Mouse (Mus musculus): Measurements from ENCODE around the gene Rfxank.
A peak's percentile ranks its signal among the peaks of the same experiment; 100 is the strongest.

The Rfxank gene

GRCm38 (mm10) chr8:70139026-70139857, at the start of gene Rfxank, which contains the start of the genes Borcs8 and Mef2b:
TSS of gene Rfxank (minus strand) at chr8:70139154.
TSS of gene Borcs8 (plus strand) at chr8:70139499.
TSS of gene Mef2b (plus strand) at chr8:70139711.
- peak; percentile 99 for DNase-seq

GRCm38 (mm10) chr8:70188707-70189106, 49.8 kb upstream of the Rfxank start:
- peak; percentile 88 for DNase-seq

GRCm38 (mm10) chr8:70183194-70183593, 44.2 kb upstream of the Rfxank start:
- DNase-seq = no peak

GRCm38 (mm10) chr8:70181903-70182252, 42.9 kb upstream of the Rfxank start:
- DNase-seq = no peak

- no peak for DNase-seq
These were observed 42.4 kb upstream of the Rfxank start for GRCm38 (mm10) chr8:70181212-70181902.

- DNase-seq = no peak
These were observed 40.1 kb upstream of the Rfxank start for GRCm38 (mm10) chr8:70179082-70179481.

GRCm38 (mm10) chr8:70178231-70178630, 39.3 kb upstream of the Rfxank start:
- no peak for DNase-seq

GRCm38 (mm10) chr8:70174079-70174478, 35.1 kb upstream of the Rfxank start:
- no peak for DNase-seq

- no peak for DNase-seq
These were observed 34.4 kb upstream of the Rfxank start for GRCm38 (mm10) chr8:70173320-70173719.

GRCm38 (mm10) chr8:70172043-70172681, 33.2 kb upstream of the Rfxank start, which contains the start of gene Tmem161a:
TSS of gene Tmem161a (plus strand) at chr8:70172356.
- DNase-seq = peak; percentile 91

- DNase-seq = no peak
These were observed 32.3 kb upstream of the Rfxank start for GRCm38 (mm10) chr8:70171240-70171639.

GRCm38 (mm10) chr8:70170748-70171147, 31.8 kb upstream of the Rfxank start:
- peak; percentile 57 for DNase-seq

- DNase-seq = no peak
These were observed 31.2 kb upstream of the Rfxank start for GRCm38 (mm10) chr8:70170116-70170515.

- peak; percentile 67 for DNase-seq
These were observed 27.7 kb upstream of the Rfxank start for GRCm38 (mm10) chr8:70166504-70167110.

GRCm38 (mm10) chr8:70163316-70163715, 24.4 kb upstream of the Rfxank start:
- DNase-seq = no peak

- DNase-seq = no peak
These were observed 21.1 kb upstream of the Rfxank start for GRCm38 (mm10) chr8:70160015-70160414.

- DNase-seq = no peak
These were observed 20.3 kb upstream of the Rfxank start for GRCm38 (mm10) chr8:70159211-70159610.

- DNase-seq = peak; percentile 73
These were observed 19.3 kb upstream of the Rfxank start for GRCm38 (mm10) chr8:70158069-70158853.

- no peak for DNase-seq
These were observed 18.4 kb upstream of the Rfxank start for GRCm38 (mm10) chr8:70157240-70157800.

GRCm38 (mm10) chr8:70152537-70153257, 13.7 kb upstream of the Rfxank start:
- DNase-seq = peak; percentile 68

GRCm38 (mm10) chr8:70150158-70150557, 11.2 kb upstream of the Rfxank start:
- no peak for DNase-seq

All from kidney, adult 18-20 months (tissue).